Mouse (Mus musculus) cerebellum, adult 2 months (tissue): ENCODE data around the gene Cped1.

ENCODE experiments used
- CTCF ChIP-seq: fragments of 200-500 bp; IDR thresholded peaks from 2 replicates; pipeline ENCODE4 v1.5.1; 2011; ENCODE audit warnings: low read depth, mild to moderate bottlenecking, control low read depth, low read length, moderate library complexity, borderline replicate concordance; ENCODE audit not compliant: insufficient read depth
- POLR2A ChIP-seq: fragments of 200-500 bp; IDR thresholded peaks from 2 replicates; pipeline ENCODE4 v1.6.1; 2011; ENCODE audit warnings: low read length, control low read depth, borderline replicate concordance; ENCODE audit not compliant: insufficient read depth

DNA sequence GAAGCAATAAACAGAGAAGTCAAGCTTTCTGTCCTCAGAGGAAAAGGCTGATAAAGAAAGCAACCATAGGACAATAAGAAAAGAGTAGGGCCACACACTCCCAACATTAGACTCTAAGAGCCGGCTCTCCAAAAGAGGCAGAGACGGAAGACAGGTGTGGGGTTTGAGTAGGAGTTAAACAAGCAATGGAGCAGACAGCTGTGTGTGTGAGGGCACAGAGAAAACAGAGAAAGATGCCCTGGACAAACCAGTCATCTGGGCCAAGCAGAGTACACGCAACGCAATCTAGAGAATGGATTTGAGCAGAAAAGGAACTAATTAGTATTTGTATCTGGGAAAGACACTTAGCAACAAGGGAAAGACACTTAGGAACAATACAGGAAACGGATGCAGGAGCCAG lies 227.5 kb downstream of the Cped1 start:
- no peak for TF ChIP-seq CTCF
- TF ChIP-seq POLR2A: no peak
